Mouse (Mus musculus) olfactory bulb, adult 2 months (tissue): ENCODE results near the gene Insm1.

Experiments used
- CTCF ChIP-seq: fragments of 200-500 bp; IDR thresholded peaks from 2 replicates; pipeline ENCODE4 v1.5.1; 2012; ENCODE audit warnings: low read depth, mild to moderate bottlenecking, low read length, moderate library complexity; ENCODE audit not compliant: insufficient read depth
- POLR2A ChIP-seq: fragments of 200-500 bp; IDR thresholded peaks from 2 replicates; pipeline ENCODE4 v1.6.1; 2012; ENCODE audit warnings: mild to moderate bottlenecking, low read depth, low read length, moderate library complexity; ENCODE audit not compliant: insufficient read depth

- TF ChIP-seq POLR2A (no peak), CTCF (no peak)
These were observed at the start of gene Insm1 for GRCm38 (mm10) chr2:146221076-146221928.
